Comparison of ENCODE assay signal across 16 mouse cellular contexts in the genomic region with DNA sequence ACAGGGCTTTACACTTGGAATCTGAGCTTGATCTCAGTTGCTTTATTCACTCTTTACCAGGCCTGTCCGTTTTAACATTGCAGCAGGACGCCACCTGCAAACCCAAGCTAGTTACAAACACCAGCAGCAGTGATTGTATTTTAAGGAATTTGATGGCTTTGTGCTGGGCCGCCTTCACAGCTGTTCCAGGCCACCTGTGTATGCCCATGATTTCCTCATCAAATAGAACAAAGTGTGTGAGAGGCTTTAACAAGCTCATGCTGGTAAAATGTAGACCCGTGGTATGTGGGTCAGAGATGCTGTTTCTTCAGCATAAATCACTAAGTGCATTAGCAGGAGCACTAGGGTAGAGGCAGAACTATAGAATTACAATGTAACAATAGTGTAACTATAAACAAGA.
DNase-seq lines count a peak whose midpoint lies in the region; ATAC-seq lines count a peak whose summit lies in the region.
"Had no signal": no experiment of that assay in that cellular context is flagged by ENCODE, and none has a peak within 500 bp of the region (broad histone marks: within the 10 kb centered on the region; RNA-seq: fewer than 3 reads in every experiment).

No protein-coding gene starts in this region.

- no peaks in the 10 kb centered on the region for H3K9me3 ChIP-seq in forebrain, embryonic 14.5 days (replicated peaks; ENCODE audit: control insufficient read depth, low read length)
- H3K9me3 ChIP-seq in forebrain, embryonic 10.5 days: peaks cover 6% of the 10 kb centered on the region; the same call in 1 of the 2 replicates
- H3K9me3 ChIP-seq in midbrain, embryonic 11.5 days (ENCODE audit: control insufficient read depth, low read length): no peaks in the 10 kb centered on the region
- H3K9me3 ChIP-seq in midbrain, embryonic 14.5 days (ENCODE audit: control insufficient read depth, low read length): no peaks in the 10 kb centered on the region
- H3K9me3 ChIP-seq in limb, embryonic 13.5 days: no peaks in the 10 kb centered on the region
- H3K9me3 ChIP-seq: midbrain, embryonic 12.5 days had no signal

- H3K4me2 ChIP-seq in forebrain, embryonic 14.5 days (ENCODE audit: low read length): no peak overlapping the region
- H3K4me2 ChIP-seq in midbrain, embryonic 11.5 days: no peak overlapping the region
- H3K4me2 ChIP-seq in midbrain, embryonic 14.5 days (ENCODE audit: low read length): no peak overlapping the region
- H3K4me2 ChIP-seq in limb, embryonic 13.5 days (replicated peaks): no peak overlapping the region
- H3K4me2 ChIP-seq: midbrain, embryonic 12.5 days had no signal

- no peaks in the 10 kb centered on the region for H3K27me3 ChIP-seq in forebrain, embryonic 14.5 days (replicated peaks; ENCODE audit: control insufficient read depth, insufficient read depth, low read length)
- H3K27me3 ChIP-seq in forebrain, embryonic 10.5 days (ENCODE audit: poor library complexity, severe bottlenecking): no peaks in the 10 kb centered on the region
- H3K27me3 ChIP-seq in midbrain, embryonic 11.5 days (ENCODE audit: control insufficient read depth, insufficient read depth, low read length): no peaks in the 10 kb centered on the region
- no peaks in the 10 kb centered on the region for H3K27me3 ChIP-seq in midbrain, embryonic 14.5 days (ENCODE audit: control insufficient read depth, insufficient read depth, low read length)
- no peaks in the 10 kb centered on the region for H3K27me3 ChIP-seq in limb, embryonic 13.5 days

- H3K4me1 ChIP-seq in forebrain, embryonic 14.5 days (ENCODE audit: control insufficient read depth, insufficient read depth, low read length): peaks cover 10% of the 10 kb centered on the region; the same call in 1 of the 2 replicates
- peaks cover 12% of the 10 kb centered on the region for H3K4me1 ChIP-seq in forebrain, embryonic 10.5 days
- peaks cover 7% of the 10 kb centered on the region for H3K4me1 ChIP-seq in midbrain, embryonic 11.5 days (ENCODE audit: control insufficient read depth, insufficient read depth, low read length)
- no peaks in the 10 kb centered on the region for H3K4me1 ChIP-seq in midbrain, embryonic 14.5 days (ENCODE audit: control insufficient read depth, insufficient read depth, low read length)
- H3K4me1 ChIP-seq in limb, embryonic 13.5 days: peaks cover 11% of the 10 kb centered on the region

- WGBS in forebrain, embryonic 14.5 days: 55% methylated on average over 4 of the region's 4 CpGs
- WGBS in forebrain, embryonic 10.5 days: 68% methylated on average over 4 of the region's 4 CpGs
- WGBS in midbrain, embryonic 11.5 days: 74% methylated on average over 4 of the region's 4 CpGs
- WGBS in midbrain, embryonic 14.5 days: 77% methylated on average over 4 of the region's 4 CpGs
- WGBS in limb, embryonic 13.5 days: 10% methylated on average over 4 of the region's 4 CpGs

- no peak overlapping the region for H3K27ac ChIP-seq in forebrain, embryonic 14.5 days (ENCODE audit: low read depth, low read length)
- H3K27ac ChIP-seq in forebrain, embryonic 10.5 days: no peak overlapping the region
- no peak overlapping the region for H3K27ac ChIP-seq in midbrain, embryonic 11.5 days (ENCODE audit: low read depth, low read length)
- no peak overlapping the region for H3K27ac ChIP-seq in midbrain, embryonic 14.5 days (replicated peaks; ENCODE audit: low read depth, low read length)
- H3K27ac ChIP-seq in limb, embryonic 13.5 days: no peak overlapping the region
- H3K27ac ChIP-seq: hindbrain, postnatal 0 days; midbrain, embryonic 12.5 days had no signal

- no peak overlapping the region for H3K4me3 ChIP-seq in forebrain, embryonic 14.5 days (ENCODE audit: low read depth, low read length)
- H3K4me3 ChIP-seq in forebrain, embryonic 10.5 days: no peak overlapping the region
- no peak overlapping the region for H3K4me3 ChIP-seq in midbrain, embryonic 11.5 days (ENCODE audit: low read depth, low read length)
- H3K4me3 ChIP-seq in midbrain, embryonic 14.5 days (replicated peaks; ENCODE audit: low read depth, low read length): no peak overlapping the region
- no peak overlapping the region for H3K4me3 ChIP-seq in limb, embryonic 13.5 days
- H3K4me3 ChIP-seq: midbrain, embryonic 12.5 days had no signal

- H3K9ac ChIP-seq in forebrain, embryonic 14.5 days (ENCODE audit: low read length): no peak overlapping the region
- no peak overlapping the region for H3K9ac ChIP-seq in midbrain, embryonic 11.5 days (ENCODE audit: low read length)
- no peak overlapping the region for H3K9ac ChIP-seq in midbrain, embryonic 14.5 days (replicated peaks; ENCODE audit: low read length)
- H3K9ac ChIP-seq in limb, embryonic 13.5 days: no peak overlapping the region
- H3K9ac ChIP-seq: midbrain, embryonic 12.5 days had no signal

- intact Hi-C loops in left cerebral cortex, postnatal 10 days (cut with DNase I): no loop called here

- peak; percentile 30 for DNase-seq in forebrain, embryonic 14.5 days (ENCODE audit: low spot score)
- no peak for DNase-seq in forebrain, embryonic 10.5 days (ENCODE audit: extremely low spot score, low spot score)
- DNase-seq in midbrain, embryonic 11.5 days (ENCODE audit: low spot score, missing footprints): peak; percentile 66
- DNase-seq in midbrain, embryonic 14.5 days: no peak
- peak; percentile 2 for DNase-seq in fat pad, adult 2 months (ENCODE audit: extremely low read depth, low read depth, low spot score)
- no peak for DNase-seq in left cerebral cortex, postnatal 10 days (ENCODE audit: extremely low spot score in 1 of 2, low spot score in 2 of 2)
- DNase-seq: adrenal gland, postnatal 14 days; cerebellum, adult 9-11 months; heart, adult 11 months; kidney, adult 9 months; left cerebral cortex, postnatal 4 days; thymus, adult 2 months had no signal

- ATAC-seq in forebrain, embryonic 14.5 days: 0 out of 2 replicates have a peak, but pooled peaks have one; percentile 37
- ATAC-seq in midbrain, embryonic 11.5 days (ENCODE audit: low FRiP score): no peak
- ATAC-seq in midbrain, embryonic 14.5 days (ENCODE audit: low FRiP score, low TSS enrichment): no peak
- peak; percentile 89 for ATAC-seq in limb, embryonic 13.5 days (ENCODE audit: low FRiP score, low read depth)
- ATAC-seq in cerebellum, adult (ENCODE audit: insufficient number of reproducible peaks, low FRiP score, low TSS enrichment): no peak
- ATAC-seq: hindbrain, postnatal 0 days had no signal

- no peaks in the 10 kb centered on the region for H3K36me3 ChIP-seq in forebrain, embryonic 14.5 days (ENCODE audit: control insufficient read depth, insufficient read depth, low read length)
- no peaks in the 10 kb centered on the region for H3K36me3 ChIP-seq in forebrain, embryonic 10.5 days (replicated peaks)
- no peaks in the 10 kb centered on the region for H3K36me3 ChIP-seq in midbrain, embryonic 11.5 days (ENCODE audit: control insufficient read depth, insufficient read depth, low read length)
- H3K36me3 ChIP-seq in midbrain, embryonic 14.5 days (ENCODE audit: control insufficient read depth, insufficient read depth, low read length): no peaks in the 10 kb centered on the region
- H3K36me3 ChIP-seq in limb, embryonic 13.5 days: no peaks in the 10 kb centered on the region
- H3K36me3 ChIP-seq: midbrain, embryonic 12.5 days had no signal

Comparison
In these comparisons a context has a peak if more than half of its experiments do, and no peak if none do; other contexts are left out.
1. DNase-seq: peak in forebrain, embryonic 14.5 days (single experiment), midbrain, embryonic 11.5 days (single experiment) and fat pad, adult 2 months (single experiment); none in forebrain, embryonic 10.5 days (single experiment), midbrain, embryonic 14.5 days (single experiment) and left cerebral cortex, postnatal 10 days (0 of 2).
2. ATAC-seq: peak in forebrain, embryonic 14.5 days (single experiment) and limb, embryonic 13.5 days (single experiment); none in midbrain, embryonic 11.5 days (single experiment), midbrain, embryonic 14.5 days (single experiment) and cerebellum, adult (single experiment).